In the genomic region with DNA sequence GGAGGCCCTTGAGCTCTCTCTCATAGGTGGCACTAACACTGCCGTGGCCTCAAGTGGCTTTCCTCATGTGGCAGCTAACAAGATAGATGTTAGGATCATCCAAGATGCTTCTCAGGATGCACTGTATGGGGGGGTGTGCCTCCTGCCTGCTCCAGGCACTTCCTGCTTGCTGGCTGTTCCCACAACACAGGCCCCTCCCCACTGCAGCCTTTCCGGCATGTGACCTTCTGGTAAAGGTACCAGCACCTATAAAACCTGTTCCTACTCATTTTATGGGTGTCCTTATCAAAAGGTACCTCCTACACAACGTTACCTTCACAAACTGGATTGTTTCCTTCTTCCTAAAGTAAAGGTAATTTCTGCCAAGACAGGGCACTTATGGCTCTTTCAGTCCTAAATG, we compare ENCODE assay signal across 10 mouse cellular contexts.
"Had no signal": no experiment of that assay in that cellular context is flagged by ENCODE, and none has a peak within 500 bp of the region (broad histone marks: within the 10 kb centered on the region; RNA-seq: fewer than 3 reads in every experiment).

No protein-coding gene starts in this region.

- H3K4me3 ChIP-seq: limb, embryonic 15.5 days; liver, embryonic 12.5 days; megakaryocyte, embryonic 14.5 days; midbrain, embryonic 13.5 days had no signal

- H3K4me2 ChIP-seq: limb, embryonic 15.5 days; liver, embryonic 12.5 days; lung, embryonic 14.5 days; midbrain, embryonic 13.5 days had no signal

- H3K27me3 ChIP-seq: limb, embryonic 15.5 days; liver, embryonic 12.5 days; megakaryocyte, embryonic 14.5 days; midbrain, embryonic 13.5 days had no signal

- H3K27ac ChIP-seq: limb, embryonic 15.5 days; liver, embryonic 12.5 days; macrophage; midbrain, embryonic 13.5 days had no signal

- DNase-seq: kidney, postnatal 4 days; right cerebral cortex, postnatal 14 days; thymus, adult 2 months; thymus, postnatal 36 days had no signal

- H3K36me3 ChIP-seq: limb, embryonic 15.5 days; liver, embryonic 12.5 days; midbrain, embryonic 13.5 days had no signal

- ATAC-seq: liver, embryonic 12.5 days; midbrain, embryonic 13.5 days had no signal

- H3K9me3 ChIP-seq: limb, embryonic 15.5 days; liver, embryonic 12.5 days; midbrain, embryonic 13.5 days had no signal

- H3K4me1 ChIP-seq: liver, embryonic 12.5 days; megakaryocyte, embryonic 14.5 days; midbrain, embryonic 13.5 days had no signal

- H3K9ac ChIP-seq: limb, embryonic 15.5 days; liver, embryonic 12.5 days; lung, embryonic 14.5 days; midbrain, embryonic 13.5 days had no signal
